Comparison of ENCODE assay signal across 20 mouse cellular contexts in the genomic region with DNA sequence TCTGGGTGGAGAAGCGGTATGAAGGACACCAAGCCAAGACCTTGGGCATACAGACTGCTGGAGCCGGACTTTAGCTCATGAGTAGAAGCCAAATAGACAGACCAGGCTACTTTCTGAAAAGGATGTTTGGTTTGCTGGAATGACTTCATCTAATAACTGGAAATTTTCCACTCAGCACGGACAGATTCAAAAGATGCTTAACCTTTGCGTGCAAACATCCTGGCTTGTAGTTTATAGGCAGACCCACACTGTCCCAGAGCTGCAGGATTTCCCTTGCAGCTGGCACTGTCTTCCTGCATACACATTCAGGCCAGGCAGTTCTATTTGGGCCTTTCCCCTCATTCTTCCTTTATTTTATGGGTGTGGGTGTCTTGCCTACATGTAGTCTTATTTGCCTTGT. TPM values are rescaled to one million over a fixed set of nuclear protein-coding genes. Genes with fewer than 3 reads are reported as not detected.
DNase-seq lines count a peak whose midpoint lies in the region; ATAC-seq and TF ChIP-seq lines count a peak whose summit lies in the region.
"Had no signal": no experiment of that assay in that cellular context is flagged by ENCODE, and none has a peak within 500 bp of the region (broad histone marks: within the 10 kb centered on the region; RNA-seq: fewer than 3 reads in every experiment).

No protein-coding gene starts in this region.

- peak; percentile 94 for TF ChIP-seq EP300 in lung, postnatal 0 days (IDR thresholded peaks at IDR 0.05)

- H3K9me3 ChIP-seq in kidney, embryonic 15.5 days (replicated peaks), result no peaks in the 10 kb centered on the region
- no peaks in the 10 kb centered on the region for H3K9me3 ChIP-seq in E14TG2a.4 (ENCODE audit: low read length)
- no peaks in the 10 kb centered on the region for H3K9me3 ChIP-seq in lung, postnatal 0 days (ENCODE audit: low read length)
- H3K9me3 ChIP-seq: hindbrain, embryonic 15.5 days; midbrain, embryonic 12.5 days had no signal

- no peak for TF ChIP-seq CTCF in E14TG2a.4 (conservative IDR thresholded peaks at IDR 0.05; ENCODE audit: low read length)
- no peak for TF ChIP-seq CTCF in lung, postnatal 0 days (IDR thresholded peaks at IDR 0.05)

- H3K27ac ChIP-seq in kidney, embryonic 15.5 days, result peak overlapping the region; percentile 65
- H3K27ac ChIP-seq in lung, postnatal 0 days (ENCODE audit: low read length), result peak overlapping the region; percentile 62
- H3K27ac ChIP-seq: hindbrain, embryonic 15.5 days; macrophage; midbrain, embryonic 12.5 days had no signal

- peak; percentile 86 for DNase-seq in heart, adult 11 months
- no peak for DNase-seq in heart, adult 9 months (ENCODE audit: low spot score in 2 of 2)
- no peak for DNase-seq in kidney, adult 9 months
- peak; percentile 54 for DNase-seq in lung, postnatal 0 days (ENCODE audit: low spot score)
- DNase-seq in cerebellum, adult 9-10 months, result no peak
- no peak for DNase-seq in cerebellum, postnatal 25 days
- DNase-seq: cerebellum, adult 8-10 months; right cerebral cortex, adult 18-20 months; spleen, adult 18-20 months; thymus, postnatal 36 days had no signal

- H3K36me3 ChIP-seq in kidney, embryonic 15.5 days, result no peaks in the 10 kb centered on the region
- H3K36me3 ChIP-seq in E14TG2a.4 (ENCODE audit: insufficient read depth, low read length), result peaks cover 9% of the 10 kb centered on the region; the same call in 1 of the 2 replicates
- H3K36me3 ChIP-seq in lung, postnatal 0 days (ENCODE audit: insufficient read depth, low read length), result no peaks in the 10 kb centered on the region
- H3K36me3 ChIP-seq: hindbrain, embryonic 15.5 days; midbrain, embryonic 12.5 days had no signal

- no peak for ATAC-seq in kidney, embryonic 15.5 days (replicated peaks; ENCODE audit: low FRiP score)
- peak; percentile 72 for ATAC-seq in lung, postnatal 0 days
- ATAC-seq: forebrain, embryonic 16.5 days had no signal

- WGBS in kidney, embryonic 15.5 days, result 78% methylated on average over 4 of the region's 4 CpGs
- 54% methylated on average over 4 of the region's 4 CpGs for WGBS in lung, postnatal 0 days

- H3K27me3 ChIP-seq in kidney, embryonic 15.5 days, result no peaks in the 10 kb centered on the region
- no peaks in the 10 kb centered on the region for H3K27me3 ChIP-seq in E14TG2a.4 (ENCODE audit: insufficient read depth, low read length)
- H3K27me3 ChIP-seq in lung, postnatal 0 days (replicated peaks; ENCODE audit: insufficient read depth, low read length), result no peaks in the 10 kb centered on the region
- H3K27me3 ChIP-seq: hindbrain, embryonic 15.5 days; midbrain, embryonic 12.5 days had no signal

- no peak overlapping the region for H3K4me2 ChIP-seq in kidney, embryonic 15.5 days
- no peak overlapping the region for H3K4me2 ChIP-seq in lung, postnatal 0 days (replicated peaks; ENCODE audit: low read depth, low read length)
- H3K4me2 ChIP-seq: heart, embryonic 11.5 days; hindbrain, embryonic 15.5 days; midbrain, embryonic 12.5 days had no signal

- no peak overlapping the region for H3K4me3 ChIP-seq in kidney, embryonic 15.5 days (replicated peaks)
- 0 out of 2 replicates have a peak overlapping the region, but pooled peaks have one; percentile 57 for H3K4me3 ChIP-seq in E14TG2a.4 (replicated peaks; ENCODE audit: low read length)
- no peak overlapping the region for H3K4me3 ChIP-seq in lung, postnatal 0 days (ENCODE audit: low read depth, low read length)
- H3K4me3 ChIP-seq: erythroblast, embryonic 14.5 days; hindbrain, embryonic 15.5 days; midbrain, embryonic 12.5 days had no signal

- H3K4me1 ChIP-seq in kidney, embryonic 15.5 days, result no peaks in the 10 kb centered on the region
- H3K4me1 ChIP-seq in E14TG2a.4 (replicated peaks; ENCODE audit: low read depth, low read length), result peaks cover 81% of the 10 kb centered on the region
- no peaks in the 10 kb centered on the region; the same call in 1 of the 2 replicates for H3K4me1 ChIP-seq in lung, postnatal 0 days (ENCODE audit: insufficient read depth, low read depth, low read length)
- H3K4me1 ChIP-seq: hindbrain, embryonic 15.5 days; midbrain, embryonic 12.5 days had no signal

- no peak overlapping the region for H3K9ac ChIP-seq in kidney, embryonic 15.5 days
- H3K9ac ChIP-seq in lung, postnatal 0 days (replicated peaks; ENCODE audit: low read depth), result no peak overlapping the region
- H3K9ac ChIP-seq: hindbrain, embryonic 15.5 days; midbrain, embryonic 12.5 days had no signal

RNA-seq across cellular contexts. Expression of a gene that starts 27.4 kb away (rescaled TPM):
- 38.3 and 39.8 TPM in 2 replicates for polyA plus RNA-seq in kidney, embryonic 15.5 days (2015; fragmentation: Nextera tagmentation; extraction: Ambion mirVana)
- 17.3 and 21.6 TPM in 2 replicates for polyA plus RNA-seq in lung, postnatal 0 days (2015; fragmentation: Nextera tagmentation; extraction: Ambion mirVana)

RNA-seq across cellular contexts. Expression of a gene that starts 27.5 kb away (rescaled TPM):
- polyA plus RNA-seq in kidney, embryonic 15.5 days (2015; fragmentation: Nextera tagmentation; extraction: Ambion mirVana), result 127 and 131 TPM in 2 replicates
- 57.7 and 61.4 TPM in 2 replicates for polyA plus RNA-seq in lung, postnatal 0 days (2015; fragmentation: Nextera tagmentation; extraction: Ambion mirVana)

RNA-seq across cellular contexts. Expression of a gene that starts 38.3 kb away (rescaled TPM):
- polyA plus RNA-seq in kidney, embryonic 15.5 days (2015; fragmentation: Nextera tagmentation; extraction: Ambion mirVana), result 17.7 and 17.8 TPM in 2 replicates
- polyA plus RNA-seq in lung, postnatal 0 days (2015; fragmentation: Nextera tagmentation; extraction: Ambion mirVana), result 31.5 and 43.5 TPM in 2 replicates
- polyA plus RNA-seq: C2C12 had no signal

RNA-seq across cellular contexts. Expression of a gene that starts 47.9 kb away (rescaled TPM):
- 37.5 and 39.0 TPM in 2 replicates for polyA plus RNA-seq in kidney, embryonic 15.5 days (2015; fragmentation: Nextera tagmentation; extraction: Ambion mirVana)
- 25.8 and 30.6 TPM in 2 replicates for polyA plus RNA-seq in lung, postnatal 0 days (2015; fragmentation: Nextera tagmentation; extraction: Ambion mirVana)

RNA-seq across cellular contexts. Expression of a gene that starts 52.6 kb away (rescaled TPM):
- not detected in 2 replicates for polyA plus RNA-seq in kidney, embryonic 15.5 days (2015; fragmentation: Nextera tagmentation; extraction: Ambion mirVana)
- 0.18 TPM in 1 of 2 replicates, not detected in the other for polyA plus RNA-seq in lung, postnatal 0 days (2015; fragmentation: Nextera tagmentation; extraction: Ambion mirVana)
- polyA plus RNA-seq: C2C12; erythroblast, embryonic 14.5 days; forebrain, embryonic 16.5 days; hindbrain, embryonic 15.5 days; liver, adult 2 months; midbrain, embryonic 12.5 days had no signal

Comparison
In these comparisons a context has a peak if more than half of its experiments do, and no peak if none do; other contexts are left out.
1. DNase-seq: peak in heart, adult 11 months (single experiment) and lung, postnatal 0 days (single experiment); none in heart, adult 9 months (0 of 2), kidney, adult 9 months (single experiment), cerebellum, adult 9-10 months (single experiment) and cerebellum, postnatal 25 days (0 of 2).